Mouse (Mus musculus) c-Kit-positive CD71-positive TER-119-negative erythroid progenitor cells, embryonic 14.5 days (primary cell): ENCODE results near the gene Mr1.

Source experiments
- DNase-seq: peaks from one replicate; pipeline ENCODE4 v3.0.0-alpha.2; 2013; ENCODE audit warnings: low read depth

The Mr1 gene

GRCm38 (mm10) chr1:155127429-155127934, 19.1 kb downstream of the Mr1 start:
- no peak for DNase-seq

- DNase-seq, result no peak
Measured at GRCm38 (mm10) chr1:155126716-155127115, 19.9 kb downstream of the Mr1 start.

GRCm38 (mm10) chr1:155124397-155124796, 22.2 kb downstream of the Mr1 start:
- no peak for DNase-seq

GRCm38 (mm10) chr1:155121977-155122939, 24.4 kb downstream of the Mr1 start:
- no peak for DNase-seq

- no peak for DNase-seq
Measured at GRCm38 (mm10) chr1:155119719-155120118, 26.9 kb downstream of the Mr1 start.

GRCm38 (mm10) chr1:155113946-155114345, 32.7 kb downstream of the Mr1 start:
- no peak for DNase-seq

GRCm38 (mm10) chr1:155112875-155113274, 33.7 kb downstream of the Mr1 start:
- no peak for DNase-seq

- no peak for DNase-seq
Measured at GRCm38 (mm10) chr1:155112118-155112517, 34.5 kb downstream of the Mr1 start.

GRCm38 (mm10) chr1:155111491-155111890, 35.1 kb downstream of the Mr1 start:
- no peak for DNase-seq

- no peak for DNase-seq
Measured at GRCm38 (mm10) chr1:155109387-155110350, 36.9 kb downstream of the Mr1 start.

GRCm38 (mm10) chr1:155108412-155108811, 38.2 kb downstream of the Mr1 start:
- no peak for DNase-seq

- no peak for DNase-seq
Measured at GRCm38 (mm10) chr1:155107843-155108242, 38.8 kb downstream of the Mr1 start.

GRCm38 (mm10) chr1:155106310-155106709, 40.3 kb downstream of the Mr1 start:
- no peak for DNase-seq

GRCm38 (mm10) chr1:155103991-155104390, 42.6 kb downstream of the Mr1 start:
- DNase-seq, result no peak

GRCm38 (mm10) chr1:155102631-155103030, 44.0 kb downstream of the Mr1 start:
- no peak for DNase-seq

- peak; percentile 95 for DNase-seq
Measured at GRCm38 (mm10) chr1:155099280-155099848, 47.2 kb downstream of the Mr1 start, which contains the start of gene Ier5. Gene Ier5 (minus strand): TSS chr1:155099636.

- DNase-seq, result peak; percentile 27
Measured at GRCm38 (mm10) chr1:155098486-155099279, 47.9 kb downstream of the Mr1 start.

- DNase-seq, result peak; percentile 53
Measured at GRCm38 (mm10) chr1:155097931-155098485, 48.6 kb downstream of the Mr1 start.

GRCm38 (mm10) chr1:155097354-155097753, 49.3 kb downstream of the Mr1 start:
- peak; percentile 86 for DNase-seq

GRCm38 (mm10) chr1:155096620-155097261, 49.9 kb downstream of the Mr1 start:
- no peak for DNase-seq
